Mouse (Mus musculus): ENCODE results near the gene Gm44596. TPM values are rescaled to one million over a fixed set of nuclear protein-coding genes. Genes with fewer than 3 reads are reported as not detected.

Gene Gm44596
- polyA plus RNA-seq, 1 experiment from 2014 or later, result not detected

GRCm38 (mm10) chr6:128390683-128391082, 15.4 kb downstream of the Gm44596 start:
- WGBS, result 56% methylated on average over 1 of the region's 1 CpGs
- Histone ChIP-seq H3K27ac (ENCODE audit: low read depth, low read length) (no peak overlapping the region), H3K27me3 (ENCODE audit: control insufficient read depth, insufficient read depth, low read length) (no peaks in the 10 kb centered on the region), H3K9me3 (ENCODE audit: control insufficient read depth, low read length) (no peaks in the 10 kb centered on the region), H3K4me1 (replicated peaks; ENCODE audit: control insufficient read depth, insufficient read depth, low read length) (no peaks in the 10 kb centered on the region), H3K4me2 (replicated peaks; ENCODE audit: low read depth, low read length) (no peak overlapping the region), H3K9ac (ENCODE audit: low read depth, low read length) (no peak overlapping the region), H3K36me3 (ENCODE audit: control insufficient read depth, insufficient read depth, low read length) (no peaks in the 10 kb centered on the region), H3K4me3 (ENCODE audit: low read depth, low read length) (no peak overlapping the region)
- DNase-seq (ENCODE audit: low spot score) (no peak), ATAC-seq (ENCODE audit: low FRiP score) (no peak)

GRCm38 (mm10) chr6:128397574-128398261, 22.4 kb downstream of the Gm44596 start:
- Histone ChIP-seq H3K27me3 (ENCODE audit: control insufficient read depth, insufficient read depth, low read length) (no peaks in the 10 kb centered on the region), H3K9ac (ENCODE audit: low read depth, low read length) (no peak overlapping the region), H3K4me2 (replicated peaks; ENCODE audit: low read depth, low read length) (no peak overlapping the region), H3K4me3 (ENCODE audit: low read depth, low read length) (no peak overlapping the region), H3K4me1 (replicated peaks; ENCODE audit: control insufficient read depth, insufficient read depth, low read length) (no peaks in the 10 kb centered on the region), H3K27ac (ENCODE audit: low read depth, low read length) (no peak overlapping the region), H3K9me3 (ENCODE audit: control insufficient read depth, low read length) (no peaks in the 10 kb centered on the region), H3K36me3 (ENCODE audit: control insufficient read depth, insufficient read depth, low read length) (no peaks in the 10 kb centered on the region)
- DNase-seq (ENCODE audit: low spot score), result no peak
- no peak for ATAC-seq (ENCODE audit: low FRiP score)
- 81% methylated on average over 7 of the region's 7 CpGs for WGBS

DNA sequence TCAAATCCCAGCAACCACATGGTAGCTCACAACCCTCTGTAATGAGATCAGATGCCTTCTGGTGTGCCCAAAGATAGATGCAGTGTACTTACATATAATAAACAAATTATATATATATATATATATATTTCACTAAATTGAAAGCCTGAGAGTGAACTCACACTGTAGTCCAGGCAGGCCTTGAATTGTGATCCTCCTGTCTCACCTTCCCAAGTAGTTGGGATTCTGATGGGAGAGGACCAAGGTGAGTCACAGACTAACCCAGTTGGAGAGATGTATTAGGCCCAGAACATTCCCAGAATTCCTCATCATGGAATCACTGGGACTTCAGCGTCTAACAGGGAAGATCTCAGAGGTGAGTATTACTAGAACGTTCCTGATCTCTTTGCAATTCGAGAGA, 23.7 kb downstream of the Gm44596 start, which contains the start of gene Nrip2:
Nrip2 (plus strand) TSS at position 301 of the 400 bp plus-strand sequence.
- H3K9ac ChIP-seq (ENCODE audit: low read depth, low read length), result no peak within 1 kb of the TSS
- DNase-seq (ENCODE audit: low spot score), result no peak
- ATAC-seq (ENCODE audit: low FRiP score), result no peak
- 83% methylated on average over 3 of the region's 3 CpGs for WGBS
- H3K9me3 ChIP-seq (ENCODE audit: control insufficient read depth, low read length), result no peaks in the 10 kb centered on the region
- H3K27me3 ChIP-seq (ENCODE audit: control insufficient read depth, insufficient read depth, low read length), result no peaks in the 10 kb centered on the region
- no peak within 1 kb of the TSS for H3K27ac ChIP-seq (ENCODE audit: low read depth, low read length)
- H3K4me2 ChIP-seq (replicated peaks; ENCODE audit: low read depth, low read length), result peak within 1 kb of the TSS; percentile 12; the same call in 1 of the 2 replicates
- no peaks in the 10 kb centered on the region for H3K36me3 ChIP-seq (ENCODE audit: control insufficient read depth, insufficient read depth, low read length)
- no peaks in the 10 kb centered on the region for H3K4me1 ChIP-seq (replicated peaks; ENCODE audit: control insufficient read depth, insufficient read depth, low read length)
- no peak within 1 kb of the TSS for H3K4me3 ChIP-seq (ENCODE audit: low read depth, low read length)

DNA sequence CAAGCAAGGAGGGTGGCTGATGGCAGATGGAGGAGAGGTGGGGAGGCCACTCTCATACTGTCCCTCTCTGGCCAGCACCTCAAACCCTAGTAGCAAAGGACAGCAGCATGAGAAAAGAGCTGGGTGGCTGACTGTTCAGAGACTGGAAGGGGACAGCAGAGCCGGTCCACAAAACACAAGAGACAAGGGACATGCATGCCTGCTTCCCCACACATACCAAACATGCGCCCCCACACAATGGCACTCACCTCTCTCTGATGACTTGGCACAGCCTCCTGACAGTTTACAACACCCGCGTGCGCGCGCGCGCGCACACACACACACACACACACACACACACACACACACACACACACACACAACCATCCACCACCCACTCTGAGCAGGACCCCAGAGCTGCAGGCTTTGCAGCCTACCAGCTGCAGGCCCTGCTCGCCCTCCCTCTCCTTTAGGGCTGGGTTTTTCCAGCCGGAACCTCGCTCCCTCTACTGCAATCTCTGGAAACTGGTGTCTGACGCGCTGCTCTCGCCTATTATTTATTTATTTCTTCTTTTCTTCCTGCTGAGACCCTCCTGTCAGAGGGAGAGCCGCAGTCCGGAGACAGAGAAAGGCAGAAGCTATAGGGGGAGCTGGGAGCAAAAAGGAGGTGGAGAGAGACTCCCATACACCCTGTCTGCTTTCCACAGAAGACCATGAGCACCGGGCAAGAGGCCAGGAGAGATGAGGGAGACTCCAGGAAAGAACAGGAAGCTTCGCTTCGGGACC, 24.3 kb downstream of the Gm44596 start:
- Histone ChIP-seq H3K4me1 (replicated peaks; ENCODE audit: control insufficient read depth, insufficient read depth, low read length) (no peaks in the 10 kb centered on the region), H3K4me3 (ENCODE audit: low read depth, low read length) (no peak overlapping the region), H3K27ac (ENCODE audit: low read depth, low read length) (no peak overlapping the region), H3K36me3 (ENCODE audit: control insufficient read depth, insufficient read depth, low read length) (no peaks in the 10 kb centered on the region), H3K4me2 (replicated peaks; ENCODE audit: low read depth, low read length) (peak overlapping the region; percentile 12; the same call in 1 of the 2 replicates), H3K9me3 (ENCODE audit: control insufficient read depth, low read length) (no peaks in the 10 kb centered on the region), H3K9ac (ENCODE audit: low read depth, low read length) (no peak overlapping the region), H3K27me3 (ENCODE audit: control insufficient read depth, insufficient read depth, low read length) (no peaks in the 10 kb centered on the region)
- 46% methylated on average over 20 of the region's 21 CpGs for WGBS
- ATAC-seq (ENCODE audit: low FRiP score) (peak; percentile 63), DNase-seq (ENCODE audit: low spot score) (peak; percentile 18)

DNA sequence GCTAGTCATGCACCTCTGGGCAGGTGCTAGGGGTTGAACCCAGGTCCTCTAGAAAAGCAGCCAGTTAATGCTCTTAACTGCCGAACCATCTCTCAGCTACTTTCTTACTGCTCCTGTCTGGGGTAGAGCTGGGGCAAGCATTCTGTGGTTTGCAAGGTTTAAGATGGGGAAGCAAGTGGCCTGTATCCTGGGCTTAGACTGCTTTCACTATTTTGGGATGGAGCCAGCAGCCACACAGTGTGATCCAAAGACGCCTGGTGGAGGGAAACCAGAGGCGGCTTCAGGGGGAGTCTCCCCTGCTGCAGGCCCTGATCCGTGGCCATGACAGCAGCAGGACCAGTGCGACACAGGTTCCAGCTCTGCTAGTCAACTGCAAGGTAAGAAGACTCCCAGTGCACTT, 29.4 kb downstream of the Gm44596 start:
- Histone ChIP-seq H3K36me3 (ENCODE audit: control insufficient read depth, insufficient read depth, low read length) (peaks cover 5% of the 10 kb centered on the region; the same call in 1 of the 2 replicates), H3K4me3 (ENCODE audit: low read depth, low read length) (no peak overlapping the region), H3K4me2 (replicated peaks; ENCODE audit: low read depth, low read length) (no peak overlapping the region), H3K9ac (ENCODE audit: low read depth, low read length) (no peak overlapping the region), H3K9me3 (ENCODE audit: control insufficient read depth, low read length) (no peaks in the 10 kb centered on the region), H3K27me3 (ENCODE audit: control insufficient read depth, insufficient read depth, low read length) (no peaks in the 10 kb centered on the region), H3K27ac (ENCODE audit: low read depth, low read length) (no peak overlapping the region), H3K4me1 (replicated peaks; ENCODE audit: control insufficient read depth, insufficient read depth, low read length) (no peaks in the 10 kb centered on the region)
- 67% methylated on average over 5 of the region's 5 CpGs for WGBS
- ATAC-seq (ENCODE audit: low FRiP score) (no peak), DNase-seq (ENCODE audit: low spot score) (no peak)

DNA sequence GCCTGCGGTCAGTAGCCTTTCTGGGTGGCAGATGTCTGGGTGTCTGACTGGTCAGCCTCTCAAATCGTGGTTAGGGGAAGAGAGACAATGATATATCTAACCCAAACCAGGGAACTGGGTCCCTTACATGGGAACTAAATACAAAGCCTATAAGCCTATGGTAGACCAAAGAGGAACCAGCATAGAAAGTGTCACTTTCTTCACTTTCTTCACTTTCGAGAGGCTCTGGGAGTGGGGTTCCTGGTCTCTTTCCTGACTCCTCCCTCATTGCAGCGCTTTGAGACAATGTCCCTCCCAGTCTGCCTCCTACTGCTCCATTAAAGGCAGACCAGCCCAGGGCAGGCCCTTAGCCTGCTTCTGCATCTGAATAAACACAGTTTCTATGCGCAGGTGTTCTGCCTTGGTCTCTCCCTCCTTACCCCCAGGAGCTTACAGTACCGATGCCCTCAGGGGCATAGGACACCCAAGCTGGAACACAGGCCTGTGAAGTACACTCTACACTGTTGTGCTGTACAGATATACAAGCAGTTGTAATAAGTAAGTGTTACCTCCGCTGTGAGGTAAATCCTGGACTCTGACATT, 33.3 kb downstream of the Gm44596 start:
- H3K9ac ChIP-seq (ENCODE audit: low read depth, low read length), result no peak overlapping the region
- WGBS, result 85% methylated on average over 7 of the region's 7 CpGs

DNA sequence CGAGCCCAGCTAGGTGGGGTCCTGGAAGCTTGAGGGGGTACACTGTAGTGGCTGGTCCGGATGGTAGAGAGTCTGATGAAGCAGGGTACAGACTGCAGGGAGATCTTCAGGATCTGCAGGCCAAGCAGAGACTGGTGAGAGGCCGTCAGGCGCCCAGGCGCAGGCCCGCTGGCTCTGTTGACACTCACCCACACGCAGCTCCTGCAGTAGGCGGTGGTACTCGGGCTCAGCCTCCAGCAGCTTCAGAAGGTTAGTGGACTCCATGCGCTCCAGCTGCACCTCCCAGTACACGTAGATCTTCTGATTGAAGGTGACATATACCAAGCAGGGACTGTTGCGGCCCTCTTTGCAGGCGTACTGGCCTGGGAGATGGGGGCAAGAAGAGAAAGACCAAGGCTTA, 35.0 kb downstream of the Gm44596 start:
- Histone ChIP-seq H3K27me3 (ENCODE audit: control insufficient read depth, insufficient read depth, low read length) (no peaks in the 10 kb centered on the region), H3K4me1 (replicated peaks; ENCODE audit: control insufficient read depth, insufficient read depth, low read length) (no peaks in the 10 kb centered on the region), H3K9ac (ENCODE audit: low read depth, low read length) (no peak overlapping the region), H3K4me3 (ENCODE audit: low read depth, low read length) (no peak overlapping the region), H3K36me3 (ENCODE audit: control insufficient read depth, insufficient read depth, low read length) (peaks cover 7% of the 10 kb centered on the region; the same call in 1 of the 2 replicates), H3K4me2 (replicated peaks; ENCODE audit: low read depth, low read length) (no peak overlapping the region), H3K9me3 (ENCODE audit: control insufficient read depth, low read length) (no peaks in the 10 kb centered on the region), H3K27ac (ENCODE audit: low read depth, low read length) (no peak overlapping the region)
- WGBS, result 93% methylated on average over 13 of the region's 13 CpGs
- no peak for ATAC-seq (ENCODE audit: low FRiP score)
- DNase-seq (ENCODE audit: low spot score), result no peak

More for the DNA sequence above, 33.3 kb downstream of the Gm44596 start:
- H3K4me3 ChIP-seq (ENCODE audit: low read depth, low read length), result no peak overlapping the region
- no peak overlapping the region for H3K27ac ChIP-seq (ENCODE audit: low read depth, low read length)
- ATAC-seq (ENCODE audit: low FRiP score) (no peak), DNase-seq (ENCODE audit: low spot score) (no peak)
- no peaks in the 10 kb centered on the region for H3K9me3 ChIP-seq (ENCODE audit: control insufficient read depth, low read length)
- H3K36me3 ChIP-seq (ENCODE audit: control insufficient read depth, insufficient read depth, low read length), result peaks cover 7% of the 10 kb centered on the region; the same call in 1 of the 2 replicates
- H3K27me3 ChIP-seq (ENCODE audit: control insufficient read depth, insufficient read depth, low read length), result no peaks in the 10 kb centered on the region
- no peak overlapping the region for H3K4me2 ChIP-seq (replicated peaks; ENCODE audit: low read depth, low read length)
- no peaks in the 10 kb centered on the region for H3K4me1 ChIP-seq (replicated peaks; ENCODE audit: control insufficient read depth, insufficient read depth, low read length)

DNA sequence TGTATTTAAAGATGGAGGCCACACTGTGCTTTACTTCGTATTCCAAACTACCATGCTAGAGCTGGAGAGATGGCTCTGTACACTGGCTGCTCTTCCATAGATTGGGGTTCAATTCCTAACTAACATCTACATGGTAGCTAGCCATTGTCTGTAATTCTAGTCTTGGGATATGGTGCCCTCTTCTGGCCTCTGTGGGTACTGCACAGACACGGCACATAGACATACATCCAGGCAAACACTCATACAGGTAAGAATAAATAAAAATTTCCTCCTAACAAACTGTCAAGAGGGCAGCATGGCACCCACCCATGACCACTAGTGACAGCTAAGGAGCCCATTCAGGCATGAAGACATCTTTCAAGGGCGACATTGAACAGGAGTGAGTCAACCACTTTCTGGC, 35.8 kb downstream of the Gm44596 start:
- Histone ChIP-seq H3K9ac (ENCODE audit: low read depth, low read length) (no peak overlapping the region), H3K36me3 (ENCODE audit: control insufficient read depth, insufficient read depth, low read length) (peaks cover 7% of the 10 kb centered on the region; the same call in 1 of the 2 replicates), H3K4me1 (replicated peaks; ENCODE audit: control insufficient read depth, insufficient read depth, low read length) (no peaks in the 10 kb centered on the region), H3K27me3 (ENCODE audit: control insufficient read depth, insufficient read depth, low read length) (no peaks in the 10 kb centered on the region), H3K4me3 (ENCODE audit: low read depth, low read length) (no peak overlapping the region), H3K9me3 (ENCODE audit: control insufficient read depth, low read length) (no peaks in the 10 kb centered on the region), H3K27ac (ENCODE audit: low read depth, low read length) (no peak overlapping the region), H3K4me2 (replicated peaks; ENCODE audit: low read depth, low read length) (no peak overlapping the region)
- ATAC-seq (ENCODE audit: low FRiP score) (peak; percentile 50; the same call in 1 of the 2 replicates), DNase-seq (ENCODE audit: low spot score) (peak; percentile 87)
- 14% methylated on average over 3 of the region's 3 CpGs for WGBS

Measured in hindbrain, embryonic 11.5 days (tissue).